Mouse (Mus musculus): ENCODE data around the gene Rrp9.

The Rrp9 gene

DNA sequence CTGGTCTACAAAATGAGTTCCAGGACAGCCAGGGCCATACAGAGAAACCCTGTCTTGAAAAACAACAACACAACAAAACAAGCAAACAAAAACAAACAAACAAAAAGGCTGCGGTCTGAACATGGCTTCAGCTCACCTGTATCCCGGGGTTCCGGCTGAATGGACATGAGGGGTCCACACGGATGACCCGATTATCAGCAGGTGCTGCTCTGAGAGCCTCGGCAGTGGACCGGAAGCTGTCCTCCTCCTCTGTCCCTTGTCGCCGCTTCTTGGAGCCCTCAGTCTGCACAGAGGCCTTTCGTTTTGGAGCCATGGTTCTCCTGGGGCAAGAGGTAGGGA is at the start of gene Rrp9:
TSS of gene Rrp9 (plus strand) at position 301 of the 339 bp plus-strand sequence.
- no peak for DNase-seq (ENCODE audit: low spot score)

DNA sequence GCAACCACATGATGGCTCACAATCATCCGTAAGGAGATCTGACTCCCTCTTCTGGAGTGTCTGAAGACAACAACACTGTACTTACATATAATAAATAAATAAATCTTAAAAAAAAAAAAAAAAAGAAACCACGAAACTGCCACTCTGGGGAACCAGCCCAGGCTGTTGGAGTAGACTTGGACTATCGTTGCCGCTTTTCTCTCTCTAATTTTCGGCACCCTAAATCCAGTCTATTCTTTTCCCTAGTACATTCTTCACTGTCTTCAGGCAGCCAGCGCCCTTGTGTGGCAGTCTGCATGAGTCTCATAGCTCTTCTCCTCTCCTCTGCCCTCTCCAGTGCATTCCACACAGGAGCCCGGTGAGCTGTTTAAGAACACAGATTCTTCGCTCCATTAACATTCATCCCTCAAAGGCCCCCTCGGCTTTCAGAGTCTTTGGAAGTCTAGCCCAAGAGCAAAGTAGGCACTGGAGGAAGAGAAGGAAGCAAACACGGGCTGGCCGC is 47.0 kb upstream of the Rrp9 start:
- no peak for DNase-seq (ENCODE audit: low spot score)

DNA sequence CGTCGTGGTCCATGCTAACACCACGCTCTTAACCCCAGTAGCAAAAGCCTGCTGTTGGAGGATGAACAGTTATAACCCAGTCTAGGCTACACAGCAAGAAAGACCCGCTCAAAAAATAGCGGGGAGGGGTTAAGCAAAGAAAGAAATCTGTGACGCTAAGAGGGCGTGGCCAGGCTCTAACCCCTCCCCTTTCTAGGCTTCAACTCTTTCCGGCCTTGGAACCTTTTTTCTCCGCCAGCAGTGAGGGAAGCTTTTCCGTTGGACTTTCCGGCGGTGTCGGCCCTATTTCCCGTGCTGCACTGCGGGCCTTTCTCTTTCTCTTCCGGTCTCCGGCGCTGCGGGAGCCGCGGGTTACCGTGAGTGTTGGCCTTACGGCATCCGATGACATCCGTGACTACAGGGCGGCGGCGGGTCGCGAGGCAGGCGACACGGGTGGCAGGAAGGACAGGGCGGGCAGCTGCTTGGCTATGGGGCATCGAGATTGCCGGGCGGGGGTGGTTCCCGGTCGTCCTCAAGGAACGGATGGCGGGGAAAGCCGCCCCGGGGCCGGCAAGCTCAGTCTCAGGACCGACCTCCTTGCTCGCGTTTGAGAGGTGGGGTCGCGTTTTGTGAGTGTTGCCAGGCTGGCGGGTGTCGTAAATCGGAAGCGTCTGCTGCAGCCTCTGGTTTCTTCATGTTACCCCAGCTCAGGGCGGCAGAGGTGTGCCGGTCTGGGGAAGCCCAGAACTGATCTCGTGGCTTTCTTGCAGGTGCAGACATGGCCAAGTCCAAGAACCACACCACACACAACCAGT is 46.3 kb upstream of the Rrp9 start, which contains the start of gene Rpl29:
TSS of gene Rpl29 (plus strand) at position 234 of the 794 bp plus-strand sequence.
- peak; percentile 93 for DNase-seq (ENCODE audit: low spot score)

DNA sequence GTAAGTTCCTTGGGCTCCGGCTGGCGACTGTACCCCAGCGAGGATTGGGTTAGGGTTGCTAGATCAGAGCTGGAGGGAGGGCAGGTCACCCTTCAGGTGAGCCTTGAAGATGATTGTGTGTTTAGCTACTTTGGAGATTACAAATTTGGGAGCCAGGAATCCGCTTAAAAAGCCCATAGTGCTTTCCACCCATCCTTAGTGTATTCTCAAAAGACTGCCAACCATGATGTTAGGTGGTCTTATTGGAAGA is 45.8 kb upstream of the Rrp9 start:
- no peak for DNase-seq (ENCODE audit: low spot score)

DNA sequence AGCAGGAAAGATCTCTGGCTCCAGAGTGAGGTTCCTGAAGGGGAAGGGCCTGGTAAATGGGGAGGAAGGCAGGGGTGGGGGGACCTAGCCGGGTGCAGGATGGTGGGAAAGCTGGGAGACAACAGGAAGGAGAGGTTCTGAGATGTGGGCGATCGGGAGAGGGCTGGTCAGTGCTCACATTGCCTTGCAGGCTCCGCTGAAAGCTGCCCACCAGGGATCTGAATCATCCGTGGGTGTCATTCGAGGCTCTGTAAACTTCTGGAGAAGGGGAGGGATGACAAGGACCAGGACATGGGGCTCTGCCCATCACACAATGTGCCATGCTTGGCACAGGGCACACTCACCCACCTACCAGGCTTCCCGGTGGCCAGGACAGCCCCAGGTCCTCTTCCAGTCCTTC is 42.4 kb upstream of the Rrp9 start:
- DNase-seq (ENCODE audit: low spot score), result no peak

DNA sequence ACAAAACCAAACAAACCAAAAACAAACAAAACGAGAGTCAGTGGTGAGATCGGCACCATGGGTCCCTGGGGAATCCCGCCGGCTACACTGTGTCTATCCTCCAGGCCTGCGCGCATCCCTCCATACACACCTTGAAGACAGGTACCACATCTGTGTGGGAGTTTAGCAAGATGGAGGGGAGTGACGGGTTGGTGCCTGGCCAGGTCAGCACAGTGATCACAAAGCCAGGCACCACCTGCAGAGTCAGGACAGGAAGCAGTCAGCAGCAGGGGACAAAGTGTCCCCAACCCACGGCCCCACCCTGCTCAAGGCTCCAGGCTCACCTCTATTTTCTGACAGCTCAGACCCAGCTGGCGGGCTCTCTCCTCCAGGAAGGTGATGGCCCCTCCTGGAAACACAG is 39.2 kb upstream of the Rrp9 start:
- no peak for DNase-seq (ENCODE audit: low spot score)

DNA sequence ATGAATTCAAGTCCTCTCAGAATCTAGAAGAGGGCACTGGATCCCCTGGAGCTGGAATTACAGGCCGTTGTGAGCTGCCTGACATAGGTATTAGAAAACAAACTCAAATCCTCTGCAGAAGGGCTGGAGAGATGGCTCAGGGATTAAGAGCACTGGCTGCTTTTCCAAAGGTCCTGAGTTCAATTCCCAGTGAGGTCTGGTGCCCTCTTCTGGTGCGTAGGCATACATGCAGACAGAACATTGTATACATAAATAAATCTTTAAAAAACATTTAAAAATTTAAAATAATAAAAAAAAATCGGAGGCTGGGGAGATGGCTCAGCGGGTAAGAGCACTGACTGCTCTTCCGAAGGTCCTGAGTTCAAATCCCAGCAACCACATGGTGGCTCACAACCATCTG is 33.1 kb upstream of the Rrp9 start:
- no peak for DNase-seq (ENCODE audit: low spot score)

DNA sequence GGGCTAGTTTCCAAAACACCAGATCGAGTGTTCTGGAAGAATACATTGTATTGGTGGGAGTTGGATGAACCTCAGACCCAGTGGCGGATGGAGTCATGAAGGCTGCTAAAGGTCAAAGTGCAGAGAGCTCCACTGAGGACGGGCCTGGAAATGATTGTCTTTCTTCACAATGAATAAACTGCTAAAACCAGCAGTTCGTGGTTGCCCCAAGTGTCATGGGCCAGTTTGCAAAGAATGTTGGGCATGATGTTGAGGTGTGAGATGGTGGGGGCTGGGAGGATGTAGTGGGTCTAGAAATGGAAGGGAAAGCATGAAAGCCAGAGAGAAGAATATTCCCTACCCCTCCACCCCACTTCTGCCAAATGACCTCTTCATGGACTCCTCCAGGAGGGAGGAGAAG is 30.9 kb upstream of the Rrp9 start:
- DNase-seq (ENCODE audit: low spot score), result no peak

DNA sequence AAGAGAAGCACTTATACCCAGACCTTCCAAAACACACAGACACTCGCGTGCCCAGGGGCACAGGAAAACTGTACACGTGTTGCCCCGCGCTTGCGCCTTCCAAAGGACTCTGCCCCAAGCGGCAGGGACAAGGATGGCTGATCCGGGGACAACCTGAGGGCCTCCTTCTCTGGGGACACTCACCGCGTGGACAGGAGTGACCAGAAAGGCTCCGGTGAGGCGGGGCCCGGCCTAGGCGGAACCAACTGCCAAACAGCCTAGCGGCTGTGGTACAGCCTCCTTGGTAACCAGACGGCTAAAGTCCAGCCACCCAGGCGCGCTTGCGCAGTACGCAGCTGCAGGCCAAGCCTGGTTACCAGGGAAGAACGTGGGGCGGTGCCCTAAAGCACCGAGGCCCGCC is 28.4 kb upstream of the Rrp9 start, which contains the start of the genes Abhd14b and Abhd14a:
TSS of gene Abhd14b (plus strand) at position 112 of the 400 bp plus-strand sequence.
TSS of gene Abhd14a (minus strand) at position 331 of the 400 bp plus-strand sequence.
- peak; percentile 64 for DNase-seq (ENCODE audit: low spot score)

DNA sequence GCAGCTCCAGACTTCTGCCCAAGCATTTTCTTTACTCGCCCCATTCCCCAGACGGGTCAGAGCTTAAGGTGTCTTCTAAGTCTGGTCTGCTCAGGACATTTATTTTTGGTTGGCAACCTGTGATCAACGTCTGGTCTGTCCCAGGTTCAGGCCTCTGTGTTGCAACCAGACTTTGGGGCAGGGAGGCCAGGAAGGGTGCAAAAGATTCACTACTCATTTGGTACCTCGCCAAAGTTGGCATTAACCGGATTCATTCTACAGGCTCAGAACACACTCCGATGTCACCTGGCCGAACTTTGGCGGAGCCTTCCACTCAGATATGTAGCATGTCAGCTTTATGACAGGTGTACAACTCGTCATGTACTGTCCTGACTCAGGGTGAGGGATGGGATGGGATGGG is 27.8 kb upstream of the Rrp9 start:
- DNase-seq (ENCODE audit: low spot score), result no peak

DNA sequence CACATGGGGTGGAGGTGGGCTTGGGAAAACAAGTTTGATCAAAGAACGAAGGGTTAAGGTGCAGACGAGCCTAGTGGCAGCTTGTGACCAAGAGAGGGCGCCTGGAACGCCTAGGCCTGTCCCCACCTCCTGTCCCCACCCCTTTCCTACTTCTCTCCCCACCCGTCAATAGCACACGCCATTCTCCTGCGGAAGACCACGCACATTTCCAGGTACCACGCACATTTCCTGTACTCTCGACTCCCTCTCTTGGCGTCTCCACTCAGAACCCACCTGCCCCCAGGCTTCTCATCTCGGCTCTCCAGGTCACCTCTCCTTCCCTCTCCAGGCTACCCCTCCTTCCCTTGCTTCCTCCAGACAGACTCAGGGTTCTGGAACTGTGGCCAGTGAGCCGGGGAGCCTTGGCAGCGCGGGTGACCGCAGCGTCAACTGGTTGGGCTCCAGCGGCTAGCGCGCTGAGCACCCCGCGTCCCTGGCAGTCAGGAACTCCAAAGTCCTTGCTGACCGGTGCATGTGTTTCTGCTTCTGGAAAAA is 27.2 kb upstream of the Rrp9 start:
- DNase-seq (ENCODE audit: low spot score), result no peak

DNA sequence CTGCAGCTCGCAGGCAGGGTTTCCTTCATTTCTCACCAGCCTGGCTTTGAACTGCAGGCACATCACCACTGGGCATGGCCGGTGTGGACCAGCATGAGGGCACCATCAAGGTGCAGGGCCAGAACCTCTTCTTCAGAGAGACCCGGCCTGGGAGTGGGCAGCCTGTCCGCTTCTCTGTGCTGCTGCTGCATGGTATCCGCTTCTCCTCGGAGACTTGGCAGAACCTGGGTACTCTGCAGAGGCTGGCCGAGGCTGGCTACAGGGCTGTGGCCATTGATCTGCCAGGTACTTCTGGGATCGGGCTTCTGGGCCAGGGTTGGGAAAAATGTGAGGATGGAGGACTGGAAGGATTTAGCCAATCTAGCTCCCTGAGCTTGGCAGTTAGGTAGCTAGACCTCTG is 25.8 kb upstream of the Rrp9 start:
- DNase-seq (ENCODE audit: low spot score), result no peak

DNA sequence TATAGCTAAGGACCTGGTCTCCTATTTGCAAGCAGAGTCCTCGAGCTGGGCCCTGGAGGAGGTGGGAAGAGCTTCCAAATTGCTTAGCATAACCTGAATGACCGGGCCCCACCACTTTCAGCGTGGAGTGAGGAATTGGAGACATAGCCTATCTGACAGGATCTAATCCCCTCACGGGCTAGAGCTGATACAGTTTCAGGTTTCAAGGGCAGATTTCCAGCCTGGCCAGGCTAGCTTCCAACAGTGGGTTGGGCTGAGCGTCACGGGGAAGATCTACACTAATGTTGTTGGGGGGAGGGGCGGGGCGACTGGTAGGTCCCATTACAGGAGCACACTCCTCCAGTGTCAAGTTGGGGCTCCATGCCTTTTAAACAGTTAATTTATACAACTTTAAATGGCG is 25.1 kb upstream of the Rrp9 start:
- DNase-seq (ENCODE audit: low spot score), result no peak

DNA sequence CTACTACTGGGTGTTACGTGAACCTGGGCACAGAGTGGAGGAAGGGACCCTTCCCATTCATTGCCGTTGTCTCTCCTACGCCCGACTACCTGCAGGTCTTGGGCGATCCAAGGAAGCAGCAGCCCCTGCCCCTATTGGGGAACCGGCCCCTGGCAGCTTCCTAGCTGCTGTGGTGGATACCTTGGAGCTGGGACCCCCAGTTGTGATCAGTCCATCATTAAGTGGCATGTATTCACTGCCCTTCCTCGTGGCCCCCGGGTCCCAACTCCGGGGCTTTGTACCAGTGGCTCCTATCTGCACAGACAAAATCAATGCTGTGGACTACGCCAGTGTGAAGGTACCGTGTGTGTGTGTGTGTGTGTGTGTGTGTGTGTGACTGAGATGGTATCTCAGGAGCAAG is 24.5 kb upstream of the Rrp9 start:
- DNase-seq (ENCODE audit: low spot score), result no peak

DNA sequence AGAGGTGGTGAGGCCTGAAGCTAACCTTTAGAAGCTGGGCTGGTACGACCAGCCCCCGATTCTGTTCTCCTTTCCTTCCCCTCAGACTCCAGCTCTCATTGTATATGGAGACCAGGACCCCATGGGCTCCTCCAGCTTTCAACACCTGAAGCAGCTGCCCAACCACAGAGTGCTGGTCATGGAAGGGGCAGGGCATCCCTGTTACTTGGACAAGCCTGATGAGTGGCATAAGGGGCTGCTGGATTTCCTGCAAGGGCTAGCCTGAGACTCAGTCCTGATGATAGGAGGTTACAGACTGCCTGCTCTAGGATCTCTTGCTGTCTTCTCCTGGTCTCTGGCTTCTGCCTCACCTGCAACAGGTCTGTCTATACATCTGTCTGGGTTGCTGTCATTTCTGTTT is 23.9 kb upstream of the Rrp9 start:
- no peak for DNase-seq (ENCODE audit: low spot score)

DNA sequence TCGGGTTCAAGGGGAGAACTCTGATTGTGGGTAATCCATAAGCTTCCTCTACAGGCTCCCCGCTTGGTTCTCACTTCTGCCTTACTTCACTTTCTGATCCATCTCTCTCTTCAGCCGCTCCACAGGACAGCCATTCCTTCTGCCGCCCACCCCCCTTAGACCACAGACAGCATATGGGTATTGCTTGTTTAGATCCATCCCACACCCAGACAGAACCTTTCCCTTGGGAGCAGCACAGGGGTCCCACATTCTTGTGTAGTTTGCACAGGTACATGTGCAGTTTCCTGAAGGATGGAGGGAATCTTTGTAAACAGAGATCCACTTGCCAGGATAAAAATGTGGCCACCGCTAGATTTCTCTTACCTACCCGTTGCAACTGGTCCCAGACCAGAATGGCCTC is 23.4 kb upstream of the Rrp9 start:
- no peak for DNase-seq (ENCODE audit: low spot score)

DNA sequence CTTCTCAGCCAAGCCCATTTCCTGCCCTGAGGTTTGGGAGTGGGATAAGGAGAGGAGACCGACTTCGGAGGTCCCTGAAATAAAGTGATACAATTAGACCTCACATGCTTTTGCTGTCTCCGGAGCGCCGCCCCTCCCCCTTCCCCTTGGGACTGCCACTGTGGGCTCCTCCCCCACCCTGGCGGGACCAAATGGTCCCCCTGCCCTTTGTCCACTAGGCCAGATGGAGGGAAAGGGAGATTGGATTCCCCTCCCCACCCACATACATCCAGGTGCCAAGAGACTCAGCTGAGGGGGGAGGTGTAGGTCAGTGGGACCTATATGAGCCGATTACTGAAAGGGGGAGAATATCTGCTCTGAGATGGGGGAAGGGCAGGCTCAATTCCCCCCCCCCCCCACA is 22.9 kb upstream of the Rrp9 start:
- DNase-seq (ENCODE audit: low spot score), result no peak

DNA sequence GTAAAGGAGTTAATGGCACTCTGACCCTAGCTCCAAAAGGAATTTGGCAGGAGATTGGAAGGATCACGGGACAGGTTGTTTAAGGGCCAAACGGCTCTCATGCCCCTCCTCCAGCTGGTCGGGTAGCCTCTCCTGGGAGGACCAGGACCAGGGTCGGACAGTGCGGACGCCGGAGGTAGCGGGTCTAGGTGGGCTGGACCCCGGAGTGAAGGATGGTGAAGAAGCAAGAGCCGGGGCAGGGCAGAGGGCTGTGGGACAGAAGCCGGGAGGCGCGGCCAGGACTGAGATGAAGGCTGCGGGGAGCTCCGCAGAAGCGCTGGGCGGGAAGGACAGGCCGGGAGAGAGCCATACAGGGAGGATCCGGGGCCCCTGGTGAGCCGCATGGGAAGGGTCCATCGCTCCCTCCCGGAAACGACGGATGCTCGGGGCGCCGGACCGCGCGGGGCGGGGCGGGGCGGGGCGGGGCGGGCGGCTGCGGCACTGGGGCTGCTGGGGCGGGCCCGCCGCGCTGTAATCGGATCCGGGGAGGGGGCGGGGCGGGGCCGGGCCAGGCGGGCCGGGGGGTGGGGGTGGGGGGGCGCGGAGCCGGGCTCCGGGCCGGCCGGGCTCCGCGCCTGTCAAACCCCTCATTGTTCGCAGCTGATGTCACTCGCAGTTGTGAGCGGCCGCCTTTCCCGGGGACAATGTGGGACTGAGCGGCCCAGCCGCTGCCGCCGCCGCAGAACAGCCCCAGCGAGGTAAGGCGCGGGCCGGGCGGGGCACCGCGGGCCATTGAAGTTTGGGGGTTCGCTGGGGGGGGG is 22.3 kb upstream of the Rrp9 start, which contains the start of gene Pcbp4:
TSS of gene Pcbp4 (plus strand) at position 21 of the 800 bp plus-strand sequence.
- DNase-seq (ENCODE audit: low spot score), result no peak

DNA sequence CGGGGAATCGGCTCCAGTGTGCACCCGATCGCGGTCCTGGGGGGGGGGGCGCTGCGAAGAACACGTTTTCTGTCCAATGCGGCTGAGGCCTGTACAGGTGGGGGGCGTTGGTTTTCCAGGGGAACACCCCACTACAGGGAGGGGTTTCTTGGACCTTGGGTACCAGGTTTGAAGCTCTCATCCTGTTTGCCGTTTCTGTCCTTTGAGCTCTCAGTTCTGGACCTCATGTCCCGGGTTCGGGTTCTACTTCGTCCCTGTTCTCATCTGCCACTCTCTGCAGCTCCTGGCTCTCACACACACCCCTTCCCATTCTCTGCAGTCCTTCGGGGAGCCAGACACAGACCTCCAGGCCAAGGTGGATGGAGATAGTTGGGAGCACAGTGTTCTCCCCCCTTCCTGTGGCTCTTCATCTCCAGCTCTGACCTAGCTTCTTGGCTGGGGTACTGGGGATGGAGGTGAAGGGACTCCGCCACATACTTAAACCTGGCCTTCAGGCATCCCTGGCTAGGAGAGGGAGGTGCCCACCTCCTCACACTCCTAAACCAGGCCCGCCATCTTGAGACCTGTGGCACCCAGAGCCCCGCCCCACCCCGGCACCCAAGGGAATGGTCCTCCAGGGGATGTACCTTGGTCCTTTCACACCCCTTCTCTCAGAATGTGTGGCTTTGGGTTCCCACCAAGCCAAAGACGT is 21.5 kb upstream of the Rrp9 start:
- no peak for DNase-seq (ENCODE audit: low spot score)

DNA sequence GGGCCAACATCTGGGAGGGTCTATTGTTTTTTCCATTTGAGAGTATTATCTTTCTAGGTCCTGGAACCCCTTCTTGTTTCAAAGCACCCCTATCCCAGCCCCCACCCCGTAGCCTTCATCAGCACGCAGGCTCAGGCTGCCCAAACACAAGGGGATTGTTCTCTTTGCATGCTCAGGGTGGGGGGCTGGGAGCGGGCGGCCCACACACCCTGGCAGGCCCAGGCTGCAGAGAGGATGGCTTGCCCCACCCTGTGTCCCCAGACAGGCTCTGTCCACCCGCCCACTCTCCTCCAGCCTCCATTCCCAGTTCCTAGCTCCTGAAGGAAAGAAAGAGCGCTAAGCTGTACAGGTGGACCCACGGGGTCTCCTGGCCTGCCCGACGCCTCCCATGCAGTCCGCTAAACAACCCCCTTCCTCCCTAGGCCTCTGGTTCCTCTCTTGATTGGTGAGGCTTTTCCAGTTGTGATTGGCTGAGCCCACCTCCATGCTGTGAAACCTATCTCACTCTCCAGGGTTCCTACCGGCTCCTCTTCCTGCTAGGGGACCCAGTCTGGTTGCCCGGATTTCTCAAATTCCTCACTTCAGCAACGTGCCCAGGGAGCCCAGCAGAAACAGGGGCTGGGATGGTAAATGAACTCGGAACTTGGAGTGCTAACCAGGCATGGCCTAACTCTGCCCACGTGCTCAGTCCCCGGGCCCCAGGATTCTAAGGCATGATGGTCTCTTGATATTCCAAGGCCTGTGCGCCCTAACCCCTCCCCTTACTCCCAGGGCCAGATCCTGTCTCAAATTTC is 20.7 kb upstream of the Rrp9 start:
- DNase-seq (ENCODE audit: low spot score), result no peak

DNA sequence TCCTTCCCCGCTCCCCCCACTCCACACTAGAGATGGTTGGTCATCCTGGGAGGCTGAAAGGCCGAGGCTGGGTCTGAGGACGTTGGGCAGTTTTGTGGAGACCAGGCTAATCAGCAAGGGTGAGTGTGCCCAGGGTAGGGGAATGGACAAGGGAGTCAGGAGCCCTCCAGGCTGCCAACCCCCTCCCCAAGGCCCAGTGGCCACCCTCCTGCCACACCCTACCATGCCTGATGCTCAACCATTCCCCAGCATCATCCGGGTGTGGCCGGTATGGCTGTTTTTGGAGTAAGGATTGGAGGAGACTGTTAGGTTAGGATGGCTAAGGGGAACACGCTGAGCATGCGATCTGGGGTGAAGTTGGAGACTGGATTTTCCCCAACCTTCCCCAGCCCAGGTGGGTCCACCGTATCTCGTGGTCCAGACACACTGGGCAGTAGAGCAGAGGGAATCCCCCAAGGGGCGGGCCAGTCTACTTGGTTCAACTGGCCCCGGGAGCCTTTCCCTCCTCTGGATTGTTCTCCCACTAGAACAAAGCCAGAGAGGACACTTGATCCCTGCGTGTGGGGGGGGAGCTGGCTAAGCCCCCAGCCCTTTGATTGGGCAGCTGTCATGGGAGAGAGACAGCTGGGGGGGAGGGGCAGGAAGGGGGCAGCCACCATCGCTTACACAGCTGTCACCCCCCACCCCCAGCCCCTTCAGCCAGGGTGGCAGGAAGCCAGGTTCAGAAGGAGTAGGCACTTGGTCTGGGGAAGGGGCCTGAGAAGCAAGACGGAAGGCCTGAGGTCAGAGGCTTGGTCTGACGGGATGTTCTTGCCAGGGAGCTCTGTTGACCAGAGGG is 19.2 kb upstream of the Rrp9 start:
- no peak for DNase-seq (ENCODE audit: low spot score)
